Mouse (Mus musculus) liver, embryonic 14.5 days (tissue): ENCODE measurements around the gene Cmip. TPM values are rescaled to one million over a fixed set of nuclear protein-coding genes. Genes with fewer than 3 reads are reported as not detected.
A peak's percentile ranks its signal among the peaks of the same experiment; 100 is the strongest.

ENCODE experiments used
- ATAC-seq: fragments of 200-750 bp; cut with Nextera tagmentation; 2 replicates; pipeline ENCODE4 v1.8.0; 2017; ENCODE audit warnings: moderate number of reproducible peaks, mild to moderate bottlenecking, moderate library complexity; ENCODE audit not compliant: insufficient read depth
- DNase-seq, 3 experiments: peaks; one replicate each; pipeline ENCODE4 v3.0.0-alpha.2; 2012 to 2013; ENCODE audit warnings: low read depth in 3 of 3, low spot score in 3 of 3
- H3K27ac ChIP-seq: fragments of 300-500 bp; sonication (generic); 2 replicates; pipeline ENCODE4 v1.5.1; 2014; ENCODE audit warnings: moderate library complexity, mild to moderate bottlenecking, control low read depth, inconsistent platforms
- H3K27me3 ChIP-seq: fragments of 300-500 bp; sonication (generic); 2 replicates; pipeline ENCODE4 v1.6.1; 2014; ENCODE audit warnings: mild to moderate bottlenecking, low read length, moderate library complexity; ENCODE audit not compliant: control insufficient read depth, insufficient read depth
- H3K36me3 ChIP-seq: fragments of 300-500 bp; sonication (generic); replicated peaks from 2 replicates; pipeline ENCODE4 v1.6.1; 2014; ENCODE audit warnings: low read depth; ENCODE audit not compliant: control insufficient read depth, insufficient read depth
- H3K4me1 ChIP-seq, 2 experiments: fragments of 200-500 bp in 1 of 2; fragments of 300-500 bp in 1 of 2; sonication (generic) in 1 of 2; replicated peaks; 2 replicates each; pipeline ENCODE4 v1.6.1; 2012 to 2014; ENCODE audit warnings: antibody characterized with exemption in 1 of 2, inconsistent platforms in 1 of 2, low read length in 1 of 2; ENCODE audit not compliant: control insufficient read depth in 2 of 2, insufficient read depth in 2 of 2
- H3K4me2 ChIP-seq: fragments of 300-500 bp; sonication (generic); 2 replicates; pipeline ENCODE4 v1.6.1; 2014; ENCODE audit warnings: low read depth, mild to moderate bottlenecking, control low read depth, moderate library complexity
- H3K4me3 ChIP-seq, 2 experiments: fragments of 200-500 bp in 1 of 2; fragments of 300-500 bp in 1 of 2; sonication (generic) in 1 of 2; 2 replicates each; pipeline ENCODE4 v1.5.1; 2012 to 2014; ENCODE audit warnings: low read depth in 2 of 2, low read length in 2 of 2, mild to moderate bottlenecking in 2 of 2, control low read depth in 1 of 2, inconsistent platforms in 1 of 2, moderate library complexity in 1 of 2; ENCODE audit not compliant: insufficient read depth in 1 of 2
- H3K9ac ChIP-seq: fragments of 300-500 bp; sonication (generic); replicated peaks from 2 replicates; pipeline ENCODE4 v1.6.1; 2014; ENCODE audit warnings: mild to moderate bottlenecking, control low read depth, moderate library complexity
- H3K9me3 ChIP-seq: fragments of 300-500 bp; sonication (generic); 2 replicates; pipeline ENCODE4 v1.6.1; 2016; ENCODE audit warnings: low read length, mixed read lengths; ENCODE audit not compliant: control insufficient read depth
- CTCF ChIP-seq: IDR thresholded peaks from 2 replicates; pipeline ENCODE4 v1.5.1; 2016; ENCODE audit warnings: antibody characterized with exemption, low read depth, control low read depth
- EP300 ChIP-seq: IDR thresholded peaks from 2 replicates; pipeline ENCODE4 v1.6.1; 2016; ENCODE audit warnings: antibody characterized with exemption, low read depth
- WGBS: fragments of 180-500 bp; shearing (Covaris S2); extraction: QIAGEN DNeasy Blood & Tissue Kit; methylation state at CpG from one replicate; pipeline ENCODE4 v1.1.7; 2014; ENCODE audit not compliant: insufficient replicate concordance; 5-methylcytosine and 5-hydroxymethylcytosine counted together
- polyA plus RNA-seq, 2 experiments: library from polyadenylated mRNA; depleted of rRNA in 1 of 2; stranded (reverse) in 1 of 2; unstranded in 1 of 2; fragments of >200 nt; fragmentation: Nextera tagmentation in 1 of 2; extraction: Ambion mirVana in 1 of 2; gene quantifications; 2 replicates each; pipeline versions ENCODE4 v1.2.1 to v1.2.3; 2012 to 2014

Gene Cmip
- polyA plus RNA-seq, 2 experiments = 6.7 to 10.4 TPM

DNA sequence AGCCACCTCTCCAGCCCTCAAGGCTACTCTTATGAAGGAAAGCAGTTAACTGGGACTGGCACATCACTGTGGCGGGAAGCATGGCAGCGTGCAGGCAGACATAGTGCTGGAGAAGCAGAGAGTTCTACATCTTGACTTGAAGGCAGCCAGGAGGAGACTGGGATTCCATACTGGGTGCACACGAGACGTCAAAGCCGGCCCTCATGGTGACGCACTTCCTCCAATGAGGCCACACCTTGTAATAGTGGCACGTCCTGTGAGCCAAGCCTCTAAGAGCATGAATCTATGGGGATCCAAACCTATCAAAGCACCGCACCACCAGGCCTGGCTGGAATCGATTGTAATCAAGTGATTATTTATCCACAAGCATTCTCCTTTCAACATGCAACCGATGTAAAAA, 210.6 kb downstream of the Cmip start:
- no peak for DNase-seq
- 0 out of 4 replicates have a peak, but pooled peaks cover 0 to 4% of the 10 kb centered on the region in 2 experiments for H3K4me1 ChIP-seq
- TF ChIP-seq CTCF = no peak
- no peak for TF ChIP-seq EP300

GRCm38 (mm10) chr8:117469431-117470341, 212.8 kb downstream of the Cmip start:
- peak overlapping the region; percentile 26; the same call in 1 of the 2 replicates for H3K4me2 ChIP-seq
- DNase-seq (no peak), ATAC-seq (no peak)
- 20% methylated on average over 16 of the region's 16 CpGs for WGBS
- no peak overlapping the region for H3K9ac ChIP-seq
- TF ChIP-seq CTCF (no peak), EP300 (no peak)
- H3K27me3 ChIP-seq = peaks cover 2% of the 10 kb centered on the region; the same call in 1 of the 2 replicates
- H3K4me3 ChIP-seq = no peak overlapping the region
- no peaks in the 10 kb centered on the region for H3K9me3 ChIP-seq
- 0 out of 4 replicates have a peak, but pooled peaks cover 0 to 4% of the 10 kb centered on the region in 2 experiments for H3K4me1 ChIP-seq
- H3K27ac ChIP-seq = no peak overlapping the region
- H3K36me3 ChIP-seq = no peaks in the 10 kb centered on the region

More for the DNA sequence above, 210.6 kb downstream of the Cmip start:
- Histone ChIP-seq H3K4me3 (no peak overlapping the region), H3K4me2 (no peak overlapping the region), H3K27ac (no peak overlapping the region), H3K9ac (no peak overlapping the region), H3K36me3 (no peaks in the 10 kb centered on the region), H3K9me3 (no peaks in the 10 kb centered on the region), H3K27me3 (peaks cover 2% of the 10 kb centered on the region; the same call in 1 of the 2 replicates)
- 53% methylated on average over 10 of the region's 10 CpGs for WGBS
- ATAC-seq = no peak

- TF ChIP-seq EP300 (no peak), CTCF (no peak)
- 2% methylated on average over 14 of the region's 14 CpGs for WGBS
- Histone ChIP-seq H3K4me2 (peak overlapping the region; percentile 26; the same call in 1 of the 2 replicates), H3K4me1 (0 out of 4 replicates have a peak, but pooled peaks cover 0 to 4% of the 10 kb centered on the region in 2 experiments), H3K27ac (no peak overlapping the region), H3K27me3 (peaks cover 2% of the 10 kb centered on the region; the same call in 1 of the 2 replicates), H3K4me3 (no peak overlapping the region), H3K9ac (no peak overlapping the region), H3K9me3 (no peaks in the 10 kb centered on the region), H3K36me3 (no peaks in the 10 kb centered on the region)
- DNase-seq (no peak), ATAC-seq (peak; percentile 31; the same call in 1 of the 2 replicates)
These were observed 213.5 kb downstream of the Cmip start for GRCm38 (mm10) chr8:117470342-117470781.

- 0 out of 4 replicates have a peak, but pooled peaks cover 0 to 6% of the 10 kb centered on the region in 2 experiments for H3K4me1 ChIP-seq
- H3K36me3 ChIP-seq = no peaks in the 10 kb centered on the region
- DNase-seq (peak; percentile 36 to 46 (median 41)), ATAC-seq (peak; percentile 24; the same call in 1 of the 2 replicates)
- H3K4me3 ChIP-seq = no peak overlapping the region
- H3K27me3 ChIP-seq = peaks cover 2% of the 10 kb centered on the region; the same call in 1 of the 2 replicates
- H3K9me3 ChIP-seq = no peaks in the 10 kb centered on the region
- H3K4me2 ChIP-seq = no peak overlapping the region
- TF ChIP-seq EP300 (no peak), CTCF (peak; percentile 94)
- no peak overlapping the region for H3K27ac ChIP-seq
- H3K9ac ChIP-seq = no peak overlapping the region
- WGBS = 6% methylated on average over 3 of the region's 3 CpGs
These were observed 214.3 kb downstream of the Cmip start for GRCm38 (mm10) chr8:117471174-117471573.

DNA sequence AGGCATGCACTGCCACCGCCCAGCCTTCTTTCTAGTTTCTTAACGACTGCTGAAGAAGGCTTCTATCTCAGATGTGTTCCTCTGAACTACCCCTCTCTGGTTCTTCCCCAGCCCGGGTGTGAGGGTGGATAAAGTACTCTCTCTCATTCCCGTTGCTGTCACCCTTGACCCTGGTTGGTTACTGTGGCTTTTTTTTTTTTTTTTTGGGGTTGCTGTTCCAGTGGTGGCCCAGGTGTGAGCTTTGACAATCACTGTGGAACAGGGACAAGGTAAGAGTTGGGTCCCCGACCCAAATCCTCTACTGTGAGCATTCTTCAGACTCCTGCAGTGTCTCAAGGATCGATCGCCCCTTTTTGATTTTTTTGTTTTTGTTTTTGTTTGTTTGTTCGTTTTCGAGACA, 214.8 kb downstream of the Cmip start:
- Histone ChIP-seq H3K27ac (no peak overlapping the region), H3K4me2 (no peak overlapping the region), H3K4me1 (0 out of 4 replicates have a peak, but pooled peaks cover 0 to 6% of the 10 kb centered on the region in 2 experiments), H3K9me3 (no peaks in the 10 kb centered on the region), H3K36me3 (no peaks in the 10 kb centered on the region), H3K27me3 (peaks cover 2% of the 10 kb centered on the region; the same call in 1 of the 2 replicates), H3K4me3 (no peak overlapping the region), H3K9ac (no peak overlapping the region)
- TF ChIP-seq CTCF (no peak), EP300 (no peak)
- no peak for DNase-seq
- ATAC-seq = no peak
- 50% methylated on average over 9 of the region's 9 CpGs for WGBS
